Mouse (Mus musculus): ENCODE data around the gene Gm595.

The Gm595 gene

DNA sequence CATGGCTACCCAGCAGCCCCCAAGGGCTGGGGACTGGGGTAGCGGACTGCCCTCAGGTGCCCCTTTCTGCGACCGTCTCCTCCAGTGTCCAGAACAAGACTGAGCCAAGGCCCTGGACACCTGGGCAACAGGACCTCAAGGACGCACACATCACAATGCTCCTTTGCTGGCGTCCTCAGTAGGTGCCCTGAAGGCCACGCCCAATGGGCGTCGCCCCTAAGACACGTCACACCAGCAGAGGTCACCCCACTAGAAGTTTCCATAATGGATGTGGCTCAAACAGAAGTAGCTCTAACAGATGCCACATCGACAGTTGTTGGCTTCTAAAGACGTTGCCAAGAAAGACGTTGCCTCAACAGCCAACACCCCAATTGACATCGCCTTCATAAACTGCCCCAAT lies at the start of gene Gm595:
Gene Gm595, minus strand, starts transcription at position 101 of the 400 bp plus-strand sequence.
- no peak for DNase-seq

DNA sequence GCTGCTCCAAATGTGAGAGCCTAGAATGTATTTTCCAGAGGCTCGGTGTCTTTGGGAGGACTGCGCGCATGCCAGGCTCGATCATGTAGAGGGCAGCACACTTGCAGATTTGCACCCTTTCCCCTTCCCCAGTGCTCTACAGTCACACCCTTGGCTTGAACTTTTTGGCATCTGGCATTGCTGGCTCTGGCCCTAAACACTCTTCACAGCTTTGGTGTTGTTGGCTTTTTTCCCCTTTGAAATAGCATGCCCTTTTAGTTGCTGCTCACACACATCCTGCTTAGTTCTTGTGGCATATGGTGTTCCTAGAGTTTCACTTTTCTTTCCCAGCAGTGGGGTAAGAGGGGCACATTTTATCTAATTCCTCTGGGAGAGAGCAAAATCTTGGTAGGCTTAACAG lies 30.9 kb upstream of the Gm595 start:
- DNase-seq: no peak

DNA sequence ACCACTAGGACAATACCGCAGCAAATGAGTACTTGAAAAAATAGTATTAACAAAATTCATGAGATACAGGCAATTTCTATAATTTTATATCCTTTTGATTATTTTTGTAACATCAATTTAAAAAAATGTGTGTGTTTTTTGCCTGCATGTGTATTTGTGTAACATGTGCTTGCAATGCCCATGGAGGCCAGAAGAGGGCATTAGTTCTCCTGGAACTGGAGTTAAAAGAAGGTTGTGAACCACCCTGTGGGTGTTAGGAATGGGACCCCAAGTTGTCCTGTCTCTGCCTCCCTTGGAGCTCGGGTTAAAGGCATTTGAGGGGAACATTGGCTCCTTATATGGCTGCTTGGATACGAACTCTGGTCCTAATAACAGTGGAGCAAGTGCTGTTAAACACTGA lies 26.2 kb upstream of the Gm595 start:
- no peak for DNase-seq

DNA sequence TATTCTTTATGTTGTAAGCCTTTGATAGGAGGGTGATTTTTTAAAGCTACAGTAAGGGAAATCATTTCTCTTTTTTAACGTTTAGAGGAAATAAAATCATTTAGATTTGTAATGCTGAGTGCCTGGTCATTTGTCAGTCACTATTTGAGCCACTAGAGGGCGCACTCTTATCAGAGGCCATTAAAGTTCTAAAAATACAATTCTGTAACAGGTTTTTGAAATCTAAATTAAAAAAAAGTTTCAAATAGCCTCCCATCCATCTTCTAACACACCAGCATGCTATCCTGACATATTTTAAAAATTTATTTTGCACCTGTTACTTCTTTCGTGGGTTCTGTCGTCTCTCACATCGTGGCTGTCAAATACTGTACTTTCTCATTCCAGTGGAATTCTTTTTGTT lies 22.0 kb upstream of the Gm595 start:
- DNase-seq: no peak

DNA sequence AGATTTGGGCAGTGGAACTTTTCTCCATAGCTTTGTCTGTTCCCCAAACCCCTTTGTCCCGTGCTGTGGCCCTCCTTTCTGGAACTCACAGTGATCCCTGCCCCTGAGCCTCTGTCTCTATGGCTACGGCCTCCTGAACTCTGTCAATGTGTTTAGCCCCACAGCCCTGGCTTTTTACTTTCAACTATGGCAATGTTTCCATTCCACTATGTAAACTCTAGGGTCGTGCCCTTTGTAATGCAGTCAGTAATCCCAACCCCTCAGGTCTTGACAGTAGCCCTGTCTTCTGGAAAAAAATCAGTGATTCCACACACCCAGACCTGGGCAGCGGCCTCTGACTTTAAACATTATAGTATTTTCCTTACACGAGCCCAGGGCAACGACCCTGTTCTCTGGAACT lies 19.3 kb upstream of the Gm595 start:
- no peak for DNase-seq

DNA sequence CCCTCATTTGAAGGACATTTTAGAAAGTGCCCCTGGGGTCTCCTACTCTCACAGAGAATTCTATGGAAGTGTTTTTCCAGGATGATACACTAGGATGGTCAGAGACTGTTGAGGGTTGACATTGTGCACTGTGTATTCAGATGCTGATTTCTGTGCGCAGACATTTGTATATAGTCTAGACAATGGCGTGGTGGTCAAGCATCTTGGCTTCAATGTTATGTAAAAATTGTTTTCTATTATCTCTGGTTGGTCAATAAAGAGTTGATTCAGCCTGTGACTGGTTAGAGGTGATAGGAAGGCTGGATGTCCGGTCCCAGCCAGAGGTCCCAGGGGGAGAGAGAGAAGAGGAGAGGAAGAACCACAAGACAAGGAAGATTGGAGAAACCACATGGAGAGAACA lies 16.4 kb upstream of the Gm595 start:
- no peak for DNase-seq

DNA sequence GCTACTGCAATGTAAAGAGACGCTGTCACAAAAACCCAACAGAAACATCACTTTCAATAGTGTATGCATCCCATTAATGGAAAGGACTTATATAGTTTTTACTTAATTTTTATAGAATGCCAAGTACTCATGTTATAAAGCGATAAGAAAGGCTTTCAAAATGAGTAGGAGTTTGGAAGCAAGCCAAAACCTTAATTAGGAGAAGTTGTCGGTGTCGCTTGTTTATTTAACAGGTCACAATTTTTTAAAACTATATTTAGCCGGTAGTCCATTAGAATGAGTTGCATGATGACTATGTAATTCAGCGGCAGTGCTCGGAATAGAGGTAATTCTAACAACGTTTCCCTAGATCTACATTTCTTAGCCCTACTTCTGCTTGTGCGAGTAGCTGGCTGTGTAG lies 12.7 kb upstream of the Gm595 start:
- no peak for DNase-seq

DNA sequence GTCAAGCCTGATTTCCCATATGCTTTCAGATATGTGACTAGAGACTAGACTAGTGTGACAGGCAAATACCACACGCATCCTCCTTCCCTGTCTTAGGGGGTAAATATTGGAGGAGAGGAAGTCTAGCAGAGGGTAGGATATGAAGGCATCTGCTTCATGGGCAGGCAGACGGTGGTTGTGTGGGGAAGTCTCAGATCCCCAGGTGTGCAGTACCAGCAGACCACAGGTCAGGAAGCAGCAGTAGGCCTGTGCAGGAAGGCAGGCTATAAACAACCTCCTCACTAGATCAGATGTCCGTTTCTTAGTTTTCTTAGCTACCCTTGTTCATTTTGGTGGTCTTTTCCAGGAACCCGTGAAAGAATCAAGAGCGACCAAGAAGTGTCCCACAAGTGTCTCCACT lies 7.1 kb upstream of the Gm595 start:
- peak in 1 of 2 experiments; percentile 2 for DNase-seq

Data from thymus, adult 18-20 months (tissue).